Mouse (Mus musculus) layer of hippocampus, postnatal 36 days (tissue): ENCODE data around the gene Ppp1r32. TPM values are rescaled to one million over a fixed set of nuclear protein-coding genes. Genes with fewer than 3 reads are reported as not detected.

Source experiments
- total RNA-seq, 2 experiments: library from RNA; stranded (reverse); gene quantifications; 2 replicates each; pipeline ENCODE4 v1.2.3; 2021

Ppp1r32 gene
- total RNA-seq, 2 experiments from 2014 or later, result 1.5 to 1.8 TPM

Other genes starting within 250 kb of the Ppp1r32 start
- gene Myrf, start 242.2 kb downstream of the Ppp1r32 start, total RNA-seq, result 10 to 100 TPM; 27.5 to 30.5 TPM
- 100 to 1,000 TPM; 122 to 123 TPM for gene Dagla, start 178.1 kb downstream of the Ppp1r32 start, total RNA-seq
- 100 to 1,000 TPM; 301 to 303 TPM for gene Syt7, start 93.8 kb downstream of the Ppp1r32 start, total RNA-seq
- 10 to 100 TPM; 78.7 to 89.3 TPM for gene Lrrc10b, start 25.5 kb downstream of the Ppp1r32 start, total RNA-seq
- 10 to 100 TPM; 75.7 to 81.6 TPM for gene Cpsf7, start 42.3 kb upstream of the Ppp1r32 start, total RNA-seq
- gene Sdhaf2, start 43.2 kb upstream of the Ppp1r32 start, total RNA-seq, result 10 to 100 TPM; 57.9 to 59.2 TPM
- gene Tmem216, start 73.3 kb upstream of the Ppp1r32 start, total RNA-seq, result 10 to 100 TPM; 10.5 to 12.6 TPM
- gene Cyb561a3, start 94.2 kb upstream of the Ppp1r32 start, total RNA-seq, result 10 to 100 TPM; 10.3 TPM
- gene Tmem138, start 94.4 kb upstream of the Ppp1r32 start, total RNA-seq, result 10 to 100 TPM; 14.0 to 14.1 TPM
- gene Ddb1, start 122.4 kb upstream of the Ppp1r32 start, total RNA-seq, result 100 to 1,000 TPM; 200 to 203 TPM
- gene Tkfc, start 122.7 kb upstream of the Ppp1r32 start, total RNA-seq, result 10 to 100 TPM; 18.7 to 20.1 TPM
- gene Vwce, start 151.3 kb upstream of the Ppp1r32 start, total RNA-seq, result under 1 TPM; 0.30 to 0.32 TPM
- gene Pga5, start 195.1 kb upstream of the Ppp1r32 start, total RNA-seq, result not detected
- 10 to 100 TPM; 24.2 to 26.7 TPM for gene Vps37c, start 205.8 kb upstream of the Ppp1r32 start, total RNA-seq